Mouse (Mus musculus): ENCODE data around the gene Hpf1. TPM values are rescaled to one million over a fixed set of nuclear protein-coding genes. Genes with fewer than 3 reads are reported as not detected.

Gene Hpf1
- polyA plus RNA-seq, 1 experiment from 2014 or later = 141 TPM

Other genes starting within 250 kb of the Hpf1 start
- 53.4 and 53.7 TPM in 2 replicates for gene Clcn3, start 92.9 kb downstream of the Hpf1 start, polyA plus RNA-seq (2016; fragmentation: Nextera tagmentation; extraction: Ambion mirVana)
- gene Nek1, start 102.8 kb downstream of the Hpf1 start, polyA plus RNA-seq (2016; fragmentation: Nextera tagmentation; extraction: Ambion mirVana) = 22.3 and 23.8 TPM in 2 replicates